Mouse (Mus musculus) forebrain, embryonic 12.5 days (tissue): ENCODE data around the gene Bud23. TPM values are rescaled to one million over a fixed set of nuclear protein-coding genes. Genes with fewer than 3 reads are reported as not detected.

Experiments used
- ATAC-seq: fragments of 200-750 bp; cut with Nextera tagmentation; 2 replicates; pipeline ENCODE4 v1.8.0; 2017; ENCODE audit warnings: moderate TSS enrichment; ENCODE audit not compliant: low FRiP score
- H3K27ac ChIP-seq: fragments of 300-500 bp; sonication (generic); 2 replicates; pipeline ENCODE4 v1.5.1; 2016; ENCODE audit warnings: mild to moderate bottlenecking
- H3K27me3 ChIP-seq: fragments of 300-500 bp; sonication (generic); 2 replicates; pipeline ENCODE4 v1.6.1; 2016; ENCODE audit warnings: mild to moderate bottlenecking
- H3K36me3 ChIP-seq: fragments of 300-500 bp; sonication (generic); replicated peaks from 2 replicates; pipeline ENCODE4 v1.6.1; 2016; ENCODE audit warnings: mild to moderate bottlenecking
- H3K4me1 ChIP-seq: fragments of 300-500 bp; sonication (generic); 2 replicates; pipeline ENCODE4 v1.6.1; 2016
- H3K4me2 ChIP-seq: fragments of 300-500 bp; sonication (generic); 2 replicates; pipeline ENCODE4 v1.6.1; 2016; ENCODE audit warnings: mild to moderate bottlenecking, moderate library complexity
- H3K4me3 ChIP-seq: fragments of 300-500 bp; sonication (generic); replicated peaks from 2 replicates; pipeline ENCODE4 v1.5.1; 2016; ENCODE audit warnings: mild to moderate bottlenecking
- H3K9ac ChIP-seq: fragments of 300-500 bp; sonication (generic); 2 replicates; pipeline ENCODE4 v1.6.1; 2016; ENCODE audit warnings: mild to moderate bottlenecking
- H3K9me3 ChIP-seq: fragments of 300-500 bp; sonication (generic); 2 replicates; pipeline ENCODE4 v1.6.1; 2016
- WGBS: fragments of 180-500 bp; shearing (Covaris S2); methylation state at CpG from one replicate; pipeline ENCODE4 v1.1.7; 2016; 5-methylcytosine and 5-hydroxymethylcytosine counted together
- polyA plus RNA-seq: library from polyadenylated mRNA; unstranded; fragments of >200 nt; fragmentation: Nextera tagmentation; extraction: Ambion mirVana; gene quantifications from 2 replicates; pipeline ENCODE4 v1.2.1, GENCODE M21; 2016

Bud23 gene
- polyA plus RNA-seq, 1 experiment from 2014 or later: 125 TPM

DNA sequence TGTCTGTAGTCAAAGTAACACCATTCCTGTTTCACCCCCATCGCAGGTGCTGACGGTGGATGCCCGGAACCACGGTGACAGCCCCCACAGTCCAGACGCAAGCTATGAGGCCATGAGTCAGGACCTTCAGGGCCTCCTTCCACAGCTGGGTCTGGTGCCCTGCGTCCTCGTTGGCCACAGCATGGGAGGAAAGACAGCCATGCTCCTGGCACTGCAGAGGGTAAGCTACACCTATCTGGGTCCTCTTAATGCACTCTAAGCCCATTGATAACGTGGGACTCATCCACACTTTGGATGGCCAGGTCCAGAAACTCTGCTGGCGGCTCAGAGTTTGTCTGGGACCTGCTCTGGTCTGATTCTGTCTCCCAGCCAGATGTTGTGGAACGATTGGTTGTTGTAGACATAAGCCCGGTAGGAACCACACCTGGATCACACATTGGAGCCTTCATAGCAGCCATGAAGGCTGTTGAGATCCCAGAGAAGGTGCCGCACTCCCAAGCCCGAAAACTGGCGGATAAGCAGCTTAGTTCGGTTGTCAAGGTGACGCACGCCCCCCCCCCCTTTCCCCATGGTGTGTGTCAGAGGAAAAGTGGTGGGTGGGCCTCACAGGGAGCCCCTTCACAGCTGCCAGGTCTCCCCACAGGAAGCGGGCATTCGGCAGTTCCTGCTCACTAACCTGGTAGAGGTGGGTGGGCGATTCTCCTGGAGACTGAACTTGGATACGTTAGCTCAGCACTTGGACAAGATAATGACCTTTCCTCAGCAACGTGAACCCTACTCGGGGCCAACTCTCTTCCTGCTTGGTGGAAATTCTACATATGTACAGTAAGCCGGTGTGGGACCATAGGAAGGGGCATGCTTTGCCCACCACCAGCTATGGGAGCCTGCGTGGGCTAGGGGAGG is 53.7 kb downstream of the Bud23 start:
- no peak overlapping the region for H3K4me3 ChIP-seq
- no peaks in the 10 kb centered on the region for H3K36me3 ChIP-seq
- WGBS: 82% methylated on average over 25 of the region's 25 CpGs
- no peak for ATAC-seq
- H3K4me2 ChIP-seq: peak overlapping the region; percentile 78; the same call in 1 of the 2 replicates
- H3K9ac ChIP-seq: no peak overlapping the region
- no peaks in the 10 kb centered on the region for H3K9me3 ChIP-seq
- H3K27ac ChIP-seq: no peak overlapping the region
- H3K4me1 ChIP-seq: peaks cover 42% of the 10 kb centered on the region
- peaks cover 13% of the 10 kb centered on the region; the same call in 1 of the 2 replicates for H3K27me3 ChIP-seq

GRCm38 (mm10) chr5:135010320-135010709 is 54.4 kb downstream of the Bud23 start:
- no peak for ATAC-seq
- Histone ChIP-seq H3K4me1 (peaks cover 39% of the 10 kb centered on the region), H3K4me2 (peak overlapping the region; percentile 78), H3K9me3 (no peaks in the 10 kb centered on the region), H3K4me3 (peak overlapping the region; percentile 49), H3K27me3 (peaks cover 13% of the 10 kb centered on the region; the same call in 1 of the 2 replicates), H3K9ac (peak overlapping the region; percentile 50), H3K27ac (peak overlapping the region; percentile 97), H3K36me3 (no peaks in the 10 kb centered on the region)
- WGBS: 60% methylated on average over 7 of the region's 7 CpGs

- H3K36me3 ChIP-seq: no peaks in the 10 kb centered on the region
- H3K9me3 ChIP-seq: no peaks in the 10 kb centered on the region
- peaks cover 37% of the 10 kb centered on the region for H3K4me1 ChIP-seq
- peak overlapping the region; percentile 49 for H3K4me3 ChIP-seq
- peak; percentile 82 for ATAC-seq
- 2% methylated on average over 29 of the region's 37 CpGs for WGBS
- peak overlapping the region; percentile 97 for H3K27ac ChIP-seq
- peak overlapping the region; percentile 50 for H3K9ac ChIP-seq
- H3K4me2 ChIP-seq: peak overlapping the region; percentile 78
- peaks cover 13% of the 10 kb centered on the region; the same call in 1 of the 2 replicates for H3K27me3 ChIP-seq
Measured at GRCm38 (mm10) chr5:135009590-135010319, 55.0 kb downstream of the Bud23 start.

GRCm38 (mm10) chr5:135008671-135009589 is 55.8 kb downstream of the Bud23 start, which contains the start of gene Abhd11:
Abhd11 (plus strand) TSS chr5:135009152.
- peak within 1 kb of the TSS; percentile 97 for H3K27ac ChIP-seq
- peak within 1 kb of the TSS; percentile 78 for H3K4me2 ChIP-seq
- ATAC-seq: peak; percentile 90
- H3K4me1 ChIP-seq: peaks cover 37% of the 10 kb centered on the region
- WGBS: 0% methylated on average over 52 of the region's 52 CpGs
- peak within 1 kb of the TSS; percentile 74 for H3K9ac ChIP-seq
- H3K4me3 ChIP-seq: peak within 1 kb of the TSS; percentile 49
- peaks cover 13% of the 10 kb centered on the region; the same call in 1 of the 2 replicates for H3K27me3 ChIP-seq
- no peaks in the 10 kb centered on the region for H3K36me3 ChIP-seq
- no peaks in the 10 kb centered on the region for H3K9me3 ChIP-seq

DNA sequence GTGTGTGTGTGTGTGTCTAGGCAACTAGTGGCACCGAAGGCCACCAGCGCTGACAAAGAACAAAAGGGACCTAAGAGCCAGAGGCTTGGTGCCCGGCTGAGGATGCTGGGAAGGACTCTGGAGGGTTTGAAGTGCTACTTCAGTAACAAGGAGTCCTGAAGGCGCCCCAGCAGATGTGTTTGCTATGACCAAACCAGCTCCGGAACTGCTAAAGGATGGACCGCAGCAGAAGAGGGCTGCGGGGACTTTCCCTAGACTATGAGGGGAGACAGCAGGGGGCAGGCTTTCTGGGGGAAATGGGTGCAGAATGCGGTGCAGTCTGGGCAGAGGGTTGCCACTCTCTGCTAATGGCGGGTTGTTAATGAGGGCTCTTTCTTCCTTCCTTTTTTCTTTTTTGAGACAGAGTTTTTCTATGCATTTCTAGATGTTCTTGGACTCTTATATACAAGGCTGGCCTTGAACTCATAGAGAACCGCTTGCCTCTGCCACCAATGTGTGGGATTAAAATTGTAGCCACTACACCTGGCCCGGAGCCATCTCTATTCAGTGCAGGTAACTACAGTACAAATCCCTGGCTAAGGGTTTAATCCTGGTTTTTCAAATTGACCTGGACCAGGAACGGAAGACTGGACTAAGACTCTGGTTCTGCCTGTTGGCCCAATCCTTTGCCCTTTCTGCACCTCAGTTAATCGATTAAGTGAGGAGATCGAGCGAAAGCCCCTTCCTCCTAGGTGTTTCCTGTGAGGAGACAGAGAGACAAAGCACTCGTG is 56.8 kb downstream of the Bud23 start:
- peak overlapping the region; percentile 97 for H3K27ac ChIP-seq
- peak overlapping the region; percentile 74 for H3K9ac ChIP-seq
- no peak for ATAC-seq
- H3K4me1 ChIP-seq: peaks cover 34% of the 10 kb centered on the region
- peaks cover 13% of the 10 kb centered on the region; the same call in 1 of the 2 replicates for H3K27me3 ChIP-seq
- 26% methylated on average over 16 of the region's 16 CpGs for WGBS
- no peaks in the 10 kb centered on the region for H3K9me3 ChIP-seq
- no peaks in the 10 kb centered on the region for H3K36me3 ChIP-seq
- peak overlapping the region; percentile 49 for H3K4me3 ChIP-seq
- peak overlapping the region; percentile 78 for H3K4me2 ChIP-seq

Other genes starting within 250 kb of the Bud23 start
- not detected in 2 replicates for gene Tmem270, start 158.2 kb downstream of the Bud23 start, polyA plus RNA-seq
- gene Cldn13, start 149.4 kb downstream of the Bud23 start, polyA plus RNA-seq: 1.1 and 2.0 TPM in 2 replicates
- gene Mettl27, start 132.6 kb downstream of the Bud23 start, polyA plus RNA-seq: 7.7 and 8.8 TPM in 2 replicates
- gene Cldn4, start 118.0 kb downstream of the Bud23 start, polyA plus RNA-seq: 2.0 and 2.8 TPM in 2 replicates
- gene Cldn3, start 78.7 kb downstream of the Bud23 start, polyA plus RNA-seq: 6.3 and 7.6 TPM in 2 replicates
- gene Abhd11, start 55.8 kb downstream of the Bud23 start, polyA plus RNA-seq: 42.3 and 43.1 TPM in 2 replicates
- 21.8 and 22.3 TPM in 2 replicates for gene Stx1a, start 41.5 kb downstream of the Bud23 start, polyA plus RNA-seq
- gene Dnajc30, start 757 bp downstream of the Bud23 start, polyA plus RNA-seq: 27.9 TPM in 2 replicates
- 21.9 and 23.2 TPM in 2 replicates for gene Vps37d, start 13.3 kb upstream of the Bud23 start, polyA plus RNA-seq
- 2.7 and 3.1 TPM in 2 replicates for gene Mlxipl, start 24.9 kb upstream of the Bud23 start, polyA plus RNA-seq
- 27.5 and 29.6 TPM in 2 replicates for gene Tbl2, start 84.7 kb upstream of the Bud23 start, polyA plus RNA-seq
- gene Bcl7b, start 103.3 kb upstream of the Bud23 start, polyA plus RNA-seq: 46.6 TPM in 2 replicates
- 75.0 and 75.4 TPM in 2 replicates for gene Baz1b, start 122.3 kb upstream of the Bud23 start, polyA plus RNA-seq
- 23.1 and 27.7 TPM in 2 replicates for gene Fzd9, start 186.3 kb upstream of the Bud23 start, polyA plus RNA-seq